Mouse (Mus musculus) liver, adult 2 months (tissue): ENCODE measurements around the gene Tuba1a. TPM values are rescaled to one million over a fixed set of nuclear protein-coding genes. Genes with fewer than 3 reads are reported as not detected.
A peak's percentile ranks its signal among the peaks of the same experiment; 100 is the strongest.
"Not testable (repeated sequence)": the region's sequence is repeated elsewhere in the genome, so short reads cannot be mapped to it uniquely, and the experiment has no call there.

ENCODE experiments used
- DNase-seq: peaks from one replicate; pipeline ENCODE4 v3.0.0-alpha.2; 2011; ENCODE audit warnings: low read depth, low spot score; ENCODE audit errors: extremely low read depth
- H3K27ac ChIP-seq: fragments of 200-500 bp; replicated peaks from 2 replicates; pipeline ENCODE4 v1.5.1; 2012; ENCODE audit warnings: low read depth, mild to moderate bottlenecking, control low read depth, inconsistent platforms, low read length; ENCODE audit not compliant: insufficient read depth
- H3K27me3 ChIP-seq: fragments of 200-500 bp; 2 replicates; pipeline ENCODE4 v1.6.1; 2012; ENCODE audit warnings: mild to moderate bottlenecking, moderate library complexity, low read length, inconsistent platforms; ENCODE audit not compliant: control insufficient read depth, insufficient read depth
- H3K36me3 ChIP-seq: fragments of 200-500 bp; 2 replicates; pipeline ENCODE4 v1.6.1; 2012; ENCODE audit warnings: low read length, inconsistent platforms; ENCODE audit not compliant: control insufficient read depth, insufficient read depth
- H3K4me1 ChIP-seq: fragments of 200-500 bp; 2 replicates; pipeline ENCODE4 v1.6.1; 2011; ENCODE audit warnings: low read length; ENCODE audit not compliant: control insufficient read depth, insufficient read depth
- H3K4me3 ChIP-seq: fragments of 200-500 bp; 2 replicates; pipeline ENCODE4 v1.5.1; 2011; ENCODE audit warnings: low read depth, mild to moderate bottlenecking, control low read depth, low read length, moderate library complexity; ENCODE audit not compliant: insufficient read depth
- H3K79me2 ChIP-seq: fragments of 200-500 bp; 2 replicates; pipeline ENCODE4 v1.6.1; 2012; ENCODE audit warnings: inconsistent platforms, mild to moderate bottlenecking, low read length, moderate library complexity; ENCODE audit not compliant: control insufficient read depth, insufficient read depth
- H3K9ac ChIP-seq: fragments of 200-500 bp; 2 replicates; pipeline ENCODE4 v1.6.1; 2012; ENCODE audit warnings: low read depth, mild to moderate bottlenecking, control low read depth, inconsistent platforms, low read length
- CTCF ChIP-seq: fragments of 200-500 bp; IDR thresholded peaks from 2 replicates; pipeline ENCODE4 v1.5.1; 2011; ENCODE audit warnings: low read depth, low read length, control low read depth
- POLR2A ChIP-seq: fragments of 200-500 bp; IDR thresholded peaks from 2 replicates; pipeline ENCODE4 v1.6.1; 2011; ENCODE audit warnings: low read length, control low read depth; ENCODE audit not compliant: insufficient read depth; ENCODE audit errors: extremely low read depth
- WGBS: fragments of 180-500 bp; shearing (Covaris S2); methylation state at CpG from one replicate; pipeline ENCODE4 v1.1.7; 2018; 5-methylcytosine and 5-hydroxymethylcytosine counted together
- polyA plus RNA-seq: library from polyadenylated mRNA; depleted of rRNA; stranded (reverse); fragments of >200 nt; gene quantifications from 2 replicates; pipeline ENCODE4 v1.2.3, GENCODE M21; 2012
- total RNA-seq: library from RNA; depleted of rRNA; stranded (reverse); fragments of >200 nt; gene quantifications from 2 replicates; pipeline ENCODE4 v1.2.3, GENCODE M21; 2014

Gene Tuba1a
- total and polyA plus RNA-seq, 2 experiments: 8.4 to 13.7 TPM

DNA sequence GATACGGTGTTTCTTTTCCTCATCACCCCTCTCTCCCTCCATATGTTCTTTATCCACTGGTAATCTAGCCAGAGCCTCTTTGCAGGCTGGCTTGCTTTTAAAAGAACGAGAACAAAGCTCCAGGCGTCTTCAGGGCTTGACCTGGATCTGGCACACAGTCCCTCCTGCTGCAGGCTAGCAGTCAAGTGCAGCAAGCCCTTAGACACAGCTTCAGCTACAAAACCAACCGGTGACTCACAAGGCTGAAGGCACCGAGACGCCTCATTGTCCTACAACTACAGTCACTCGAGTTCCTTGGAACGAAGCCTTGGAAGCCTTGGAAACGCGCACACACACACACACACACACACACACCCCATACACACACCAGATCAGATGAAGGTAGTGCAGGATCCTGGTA lies 12.7 kb downstream of the Tuba1a start:
- Histone ChIP-seq H3K27me3 (no peaks in the 10 kb centered on the region), H3K27ac (no peak overlapping the region), H3K36me3 (no peaks in the 10 kb centered on the region), H3K4me3 (no peak overlapping the region), H3K79me2 (no peaks in the 10 kb centered on the region), H3K9ac (no peak overlapping the region), H3K4me1 (no peaks in the 10 kb centered on the region)
- DNase-seq: no peak
- TF ChIP-seq CTCF (no peak), POLR2A (no peak)
- WGBS: 92% methylated on average over 10 of the region's 10 CpGs

DNA sequence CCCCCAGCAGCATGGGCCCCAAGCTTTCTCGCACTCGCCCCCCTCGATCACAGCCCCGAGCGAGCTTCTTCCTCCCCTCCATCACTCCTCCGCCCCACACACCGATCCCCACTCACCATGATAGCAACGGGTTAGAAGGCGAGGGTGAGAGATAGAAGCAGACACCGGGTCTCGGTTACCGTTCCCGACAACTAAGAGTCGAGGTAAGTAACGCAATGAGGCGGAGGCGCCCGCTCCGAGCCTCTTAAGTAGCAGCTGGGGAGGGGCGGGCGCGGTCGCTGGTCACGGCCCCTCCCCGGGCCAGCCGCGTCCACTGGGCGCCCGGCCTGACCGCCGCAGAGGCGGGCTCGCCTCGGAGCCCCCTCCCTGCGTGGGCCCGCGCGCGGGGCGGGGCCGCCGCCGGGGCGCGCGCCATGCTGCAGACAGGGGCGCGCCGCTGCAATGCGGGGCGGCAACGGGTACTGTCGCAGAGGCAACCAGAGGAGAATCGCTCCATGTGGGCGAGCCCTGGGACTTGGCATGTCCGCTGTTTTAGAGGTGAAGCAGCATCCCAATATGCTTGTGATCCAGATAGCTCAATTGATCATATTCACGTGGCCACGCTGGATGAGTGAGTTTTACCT lies 19.2 kb downstream of the Tuba1a start, which contains the start of gene Tuba1b:
Tuba1b (minus strand) TSS at position 349 of the 623 bp plus-strand sequence.
- WGBS: under 1% methylated on average over 58 of the region's 58 CpGs
- DNase-seq: peak; percentile 58
- peak within 1 kb of the TSS; percentile 79 for H3K4me3 ChIP-seq
- peak; percentile 81 for TF ChIP-seq POLR2A
- TF ChIP-seq CTCF: no peak
- H3K9ac ChIP-seq: peak within 1 kb of the TSS; percentile 80
- no peaks in the 10 kb centered on the region for H3K36me3 ChIP-seq
- H3K4me1 ChIP-seq: peaks cover 3% of the 10 kb centered on the region; the same call in 1 of the 2 replicates
- no peaks in the 10 kb centered on the region for H3K79me2 ChIP-seq
- peak within 1 kb of the TSS; percentile 81 for H3K27ac ChIP-seq
- no peaks in the 10 kb centered on the region for H3K27me3 ChIP-seq

- Histone ChIP-seq H3K27me3 (no peaks in the 10 kb centered on the region), H3K27ac (peak overlapping the region; percentile 81), H3K79me2 (no peaks in the 10 kb centered on the region), H3K4me3 (peak overlapping the region; percentile 79), H3K9ac (peak overlapping the region; percentile 80), H3K4me1 (peaks cover 3% of the 10 kb centered on the region; the same call in 1 of the 2 replicates), H3K36me3 (no peaks in the 10 kb centered on the region)
- DNase-seq: peak; percentile 79
- under 1% methylated on average over 35 of the region's 35 CpGs for WGBS
- no peak for TF ChIP-seq CTCF
- no peak for TF ChIP-seq POLR2A
These were observed 19.7 kb downstream of the Tuba1a start for GRCm38 (mm10) chr15:98933833-98934216.

GRCm38 (mm10) chr15:98933004-98933671 lies 20.4 kb downstream of the Tuba1a start:
- H3K27ac ChIP-seq, H3K36me3 ChIP-seq, DNase-seq, H3K4me1 ChIP-seq, H3K27me3 ChIP-seq, H3K79me2 ChIP-seq: not testable (repeated sequence)
- Histone ChIP-seq H3K4me3 (peak overlapping the region; percentile 79; the same call in 1 of the 2 replicates), H3K9ac (peak overlapping the region; percentile 19; the same call in 1 of the 2 replicates)
- 1% methylated on average over 8 of the region's 9 CpGs for WGBS

DNA sequence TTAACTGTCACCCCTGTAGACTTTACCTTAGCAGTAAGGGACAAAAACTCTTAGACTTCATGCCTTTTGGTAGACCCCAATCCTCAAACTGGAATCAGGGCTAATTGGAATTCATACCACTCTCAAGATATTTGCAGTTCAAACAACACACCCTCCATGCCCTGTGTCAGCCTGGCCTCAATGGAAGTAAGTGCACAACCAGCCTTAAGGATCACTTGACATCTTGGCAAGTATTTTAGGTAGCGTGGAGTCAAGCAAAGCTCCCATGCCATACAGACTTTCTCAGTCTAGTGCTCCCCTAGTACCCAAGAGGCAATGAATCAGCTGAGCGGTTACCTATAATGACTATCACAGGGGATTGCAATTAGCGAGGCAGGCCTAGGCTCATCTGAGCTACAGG lies 22.5 kb downstream of the Tuba1a start:
- Histone ChIP-seq H3K27me3 (no peaks in the 10 kb centered on the region), H3K27ac (no peak overlapping the region), H3K4me3 (no peak overlapping the region), H3K9ac (no peak overlapping the region), H3K79me2 (no peaks in the 10 kb centered on the region), H3K4me1 (peaks cover 5% of the 10 kb centered on the region; the same call in 1 of the 2 replicates), H3K36me3 (no peaks in the 10 kb centered on the region)
- no peak for TF ChIP-seq CTCF
- TF ChIP-seq POLR2A: no peak
- DNase-seq: no peak
- 92% methylated on average over 3 of the region's 3 CpGs for WGBS
